Mouse (Mus musculus): ENCODE data around the gene Pdf. TPM values are rescaled to one million over a fixed set of nuclear protein-coding genes. Genes with fewer than 3 reads are reported as not detected.

The Pdf gene
- polyA plus RNA-seq, 1 experiment from 2014 or later = 37.5 TPM

DNA sequence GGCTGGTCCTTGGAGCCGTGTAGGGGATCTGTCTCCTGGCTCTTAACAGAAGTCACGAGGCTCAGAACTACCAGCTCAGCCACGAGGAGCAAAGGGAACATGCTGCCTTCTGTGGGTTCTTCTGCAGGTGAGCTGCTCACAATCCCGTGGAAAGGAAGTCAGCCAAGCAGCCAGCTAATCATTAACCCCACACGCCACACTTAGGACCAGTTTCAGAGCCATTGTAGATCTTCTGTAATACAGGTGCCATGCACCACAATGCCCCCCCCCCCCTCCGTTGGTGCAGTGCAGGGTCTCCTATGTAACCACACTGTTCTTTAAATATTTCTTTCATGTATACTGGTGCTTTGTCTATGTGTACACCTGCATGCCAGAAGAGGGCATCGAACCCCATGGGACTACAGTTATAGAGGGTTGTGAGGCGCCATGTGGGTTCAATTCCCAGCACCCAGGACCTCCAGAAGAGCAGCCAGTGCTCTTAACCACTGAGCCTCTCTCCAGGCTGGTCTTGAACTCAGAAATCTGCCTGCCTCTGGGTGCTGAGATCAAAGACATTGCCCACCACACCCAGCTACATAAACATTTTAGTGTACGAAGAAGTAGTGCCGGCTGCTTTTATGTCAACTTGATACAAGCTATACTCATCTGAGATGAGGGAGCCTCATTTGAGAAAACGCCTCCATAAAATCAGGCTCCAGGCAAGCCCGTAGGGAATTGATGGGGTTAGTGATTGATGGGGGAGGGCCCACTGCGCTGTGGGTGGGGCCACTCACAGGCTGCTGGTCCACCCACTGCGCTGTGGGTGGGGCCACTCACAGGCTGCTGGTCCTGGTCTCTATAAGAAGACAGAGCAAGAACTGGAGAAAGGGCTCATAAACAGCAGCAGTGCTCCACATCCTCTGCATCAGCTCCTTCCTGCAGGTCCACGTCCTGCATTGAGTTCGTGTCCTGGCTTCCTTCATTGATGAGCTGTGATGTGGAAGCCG is 17.4 kb upstream of the Pdf start, which contains the start of gene Tmed6:
Gene Tmed6 (minus strand): TSS at position 134 of the 986 bp plus-strand sequence.
- Histone ChIP-seq H3K27ac (replicated peaks) (no peak within 1 kb of the TSS), H3K4me2 (no peak within 1 kb of the TSS)
- 59% methylated on average over 17 of the region's 17 CpGs for WGBS

GRCm38 (mm10) chr8:107062613-107063012 is 14.2 kb upstream of the Pdf start:
- WGBS = 94% methylated on average over 1 of the region's 1 CpGs
- H3K4me1 ChIP-seq (replicated peaks) = peaks cover 9% of the 10 kb centered on the region
- H3K9me3 ChIP-seq = no peaks in the 10 kb centered on the region
- H3K4me2 ChIP-seq = no peak overlapping the region
- H3K4me3 ChIP-seq = no peak overlapping the region
- H3K27me3 ChIP-seq = no peaks in the 10 kb centered on the region
- ATAC-seq (ENCODE audit: low read depth) = no peak
- no peak overlapping the region for H3K9ac ChIP-seq
- no peak overlapping the region for H3K27ac ChIP-seq (replicated peaks)
- H3K36me3 ChIP-seq = peaks cover 17% of the 10 kb centered on the region

More for the DNA sequence above, 17.4 kb upstream of the Pdf start, which contains the start of gene Tmed6:
- Histone ChIP-seq H3K27me3 (no peaks in the 10 kb centered on the region), H3K36me3 (peaks cover 23% of the 10 kb centered on the region), H3K4me1 (replicated peaks) (no peaks in the 10 kb centered on the region), H3K9me3 (no peaks in the 10 kb centered on the region), H3K9ac (no peak within 1 kb of the TSS), H3K4me3 (no peak within 1 kb of the TSS)
- ATAC-seq (ENCODE audit: low read depth) = no peak; the same call in 1 of the 2 replicates

- peak overlapping the region; percentile 96 for H3K4me3 ChIP-seq
- H3K27ac ChIP-seq (replicated peaks) = no peak overlapping the region
- peak overlapping the region; percentile 80 for H3K9ac ChIP-seq
- H3K4me1 ChIP-seq (replicated peaks) = peaks cover 30% of the 10 kb centered on the region
- peaks cover 45% of the 10 kb centered on the region for H3K36me3 ChIP-seq
- no peaks in the 10 kb centered on the region for H3K9me3 ChIP-seq
- peak overlapping the region; percentile 85 for H3K4me2 ChIP-seq
- no peaks in the 10 kb centered on the region for H3K27me3 ChIP-seq
- ATAC-seq (ENCODE audit: low read depth) = peak; percentile 79; the same call in 1 of the 2 replicates
- WGBS = under 1% methylated on average over 33 of the region's 33 CpGs
Observed at GRCm38 (mm10) chr8:107056973-107057369, 8.6 kb upstream of the Pdf start.

DNA sequence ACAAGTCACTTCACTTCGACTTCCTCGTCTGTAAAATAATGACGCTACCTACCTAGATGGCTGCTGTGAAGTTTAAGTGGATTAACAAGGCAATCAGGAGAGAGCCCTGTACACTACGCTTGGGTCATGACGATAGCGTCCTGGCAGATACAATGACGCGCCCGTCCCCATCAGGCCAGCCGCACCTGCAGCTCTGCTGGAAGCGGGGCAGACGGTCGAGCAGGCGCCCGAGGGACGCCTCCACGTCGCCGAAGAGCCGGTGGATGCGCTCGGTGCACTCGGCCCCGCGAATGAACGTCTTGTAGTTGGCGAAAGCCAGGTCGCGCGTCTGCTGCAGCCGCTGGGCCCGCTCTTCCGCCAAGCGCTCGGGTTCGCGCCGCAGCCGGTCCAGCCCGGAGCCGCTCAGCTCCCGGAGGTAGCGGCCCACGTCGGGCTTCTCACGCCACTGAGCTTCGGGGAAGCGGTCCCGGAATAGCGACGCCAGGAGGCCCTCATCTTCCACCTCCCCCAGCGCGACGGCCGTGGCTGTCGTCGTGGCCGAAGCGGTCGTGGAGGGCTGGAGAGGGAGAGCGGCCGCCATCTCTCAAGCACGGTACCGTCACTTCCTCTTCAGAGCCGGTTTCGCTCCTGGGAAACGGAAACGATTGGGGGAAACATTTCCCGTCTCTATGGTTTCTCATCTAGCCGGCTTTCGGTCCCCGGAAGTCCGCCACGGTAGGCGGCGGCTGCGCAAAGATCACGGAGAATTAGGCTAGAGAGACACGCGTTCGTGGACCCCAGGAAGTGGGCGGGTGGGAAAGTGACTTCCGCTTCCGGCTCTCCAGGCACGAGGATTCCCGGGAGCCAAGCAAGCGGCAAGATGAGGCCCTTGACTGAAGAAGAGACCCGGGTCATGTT is 7.9 kb upstream of the Pdf start, which contains the start of the genes Cog8 and Nip7:
Gene Cog8 (minus strand): TSS at position 614 of the 897 bp plus-strand sequence.
Gene Nip7 (plus strand): TSS at position 802 of the 897 bp plus-strand sequence.
- H3K27me3 ChIP-seq = no peaks in the 10 kb centered on the region
- peak within 1 kb of the TSS; percentile 96 for H3K4me3 ChIP-seq
- H3K9ac ChIP-seq = peak within 1 kb of the TSS; percentile 85
- peak within 1 kb of the TSS; percentile 85 for H3K4me2 ChIP-seq
- peaks cover 30% of the 10 kb centered on the region for H3K4me1 ChIP-seq (replicated peaks)
- H3K36me3 ChIP-seq = peaks cover 51% of the 10 kb centered on the region
- ATAC-seq (ENCODE audit: low read depth) = peak; percentile 97
- peak within 1 kb of the TSS; percentile 84 for H3K27ac ChIP-seq (replicated peaks)
- under 1% methylated on average over 88 of the region's 88 CpGs for WGBS
- H3K9me3 ChIP-seq = no peaks in the 10 kb centered on the region

DNA sequence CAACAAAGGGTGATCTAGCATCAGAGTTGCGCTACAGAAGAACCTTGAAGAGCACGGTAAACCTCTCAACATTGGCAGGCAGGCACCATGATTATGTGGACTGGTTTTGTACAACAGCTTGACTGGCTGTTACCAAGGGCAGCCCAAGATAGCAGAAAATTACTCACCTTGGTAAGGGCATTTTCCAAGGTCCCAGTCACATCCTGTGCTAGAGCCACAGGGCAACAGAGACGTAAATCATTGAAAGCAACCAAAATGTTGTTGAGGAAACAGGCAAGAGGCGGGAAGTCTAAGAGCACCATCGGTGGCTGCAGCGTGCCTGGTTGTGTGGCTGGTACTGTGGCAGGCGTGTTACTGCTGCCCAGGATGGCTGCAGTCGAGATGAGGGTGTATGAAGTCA is 3.6 kb upstream of the Pdf start:
- Histone ChIP-seq H3K9me3 (no peaks in the 10 kb centered on the region), H3K4me3 (no peak overlapping the region), H3K4me1 (replicated peaks) (peaks cover 39% of the 10 kb centered on the region), H3K36me3 (peaks cover 61% of the 10 kb centered on the region), H3K4me2 (no peak overlapping the region), H3K27me3 (no peaks in the 10 kb centered on the region), H3K9ac (no peak overlapping the region), H3K27ac (replicated peaks) (no peak overlapping the region)
- ATAC-seq (ENCODE audit: low read depth) = no peak
- WGBS = 97% methylated on average over 8 of the region's 8 CpGs

DNA sequence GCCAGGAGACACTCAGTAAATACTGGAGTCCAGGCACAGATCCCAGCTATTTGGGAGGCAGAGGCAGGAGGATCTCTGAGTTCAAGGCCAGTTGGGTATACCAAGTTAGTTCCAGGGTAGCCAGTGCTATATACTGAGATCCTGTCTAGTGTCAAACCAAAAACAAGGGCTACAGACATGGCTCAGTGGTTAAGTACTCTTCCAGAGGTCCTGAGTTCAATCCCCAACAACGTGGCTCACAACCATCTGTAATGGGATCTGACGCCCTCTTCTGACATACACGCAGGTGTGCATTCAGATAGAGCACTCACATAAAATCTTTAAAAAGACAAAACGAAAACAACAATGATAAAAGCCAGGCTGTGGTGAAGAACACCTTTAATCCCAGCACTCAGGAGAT is 1.1 kb upstream of the Pdf start:
- 0 out of 2 replicates have a peak overlapping the region, but pooled peaks have one; percentile 85 for H3K9ac ChIP-seq
- H3K4me3 ChIP-seq = 0 out of 2 replicates have a peak overlapping the region, but pooled peaks have one; percentile 85
- peak overlapping the region; percentile 94 for H3K4me2 ChIP-seq
- peaks cover 82% of the 10 kb centered on the region for H3K36me3 ChIP-seq
- ATAC-seq (ENCODE audit: low read depth) = no peak
- WGBS = 95% methylated on average over 4 of the region's 4 CpGs
- peaks cover 27% of the 10 kb centered on the region for H3K4me1 ChIP-seq (replicated peaks)
- no peaks in the 10 kb centered on the region for H3K27me3 ChIP-seq
- H3K9me3 ChIP-seq = no peaks in the 10 kb centered on the region
- peak overlapping the region; percentile 89; the same call in 1 of the 2 replicates for H3K27ac ChIP-seq (replicated peaks)

- WGBS = 90% methylated on average over 5 of the region's 5 CpGs
- Histone ChIP-seq H3K36me3 (peaks cover 83% of the 10 kb centered on the region), H3K27me3 (no peaks in the 10 kb centered on the region), H3K9ac (peak overlapping the region; percentile 18; the same call in 1 of the 2 replicates), H3K9me3 (no peaks in the 10 kb centered on the region), H3K4me1 (replicated peaks) (peaks cover 27% of the 10 kb centered on the region), H3K4me2 (peak overlapping the region; percentile 94), H3K4me3 (peak overlapping the region; percentile 85; the same call in 1 of the 2 replicates), H3K27ac (replicated peaks) (no peak overlapping the region)
- ATAC-seq (ENCODE audit: low read depth) = no peak
Observed at GRCm38 (mm10) chr8:107046976-107047375, 1.4 kb downstream of the Pdf start.

DNA sequence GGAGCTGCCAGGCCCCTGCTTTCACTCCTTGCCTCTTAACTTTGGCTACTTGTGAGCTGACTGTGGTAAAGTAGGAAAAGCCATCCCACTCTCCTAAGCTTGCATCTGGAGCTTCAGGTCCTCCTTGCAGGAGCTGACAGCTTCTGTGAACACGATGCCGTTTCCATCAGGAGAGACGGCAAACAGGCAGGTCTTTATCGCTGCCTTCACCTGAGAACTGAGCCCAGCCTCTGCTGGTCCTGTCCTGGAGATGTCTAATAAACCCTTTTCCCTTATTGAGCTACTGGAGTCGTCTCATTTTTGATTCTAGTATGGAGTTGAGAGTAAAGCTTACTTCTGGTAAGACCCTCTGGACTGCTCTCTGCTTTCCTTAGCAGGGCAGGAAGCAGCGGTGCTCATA is 2.9 kb downstream of the Pdf start:
- no peak overlapping the region for H3K9ac ChIP-seq
- H3K4me2 ChIP-seq = no peak overlapping the region
- peaks cover 27% of the 10 kb centered on the region for H3K4me1 ChIP-seq (replicated peaks)
- no peaks in the 10 kb centered on the region for H3K9me3 ChIP-seq
- no peaks in the 10 kb centered on the region for H3K27me3 ChIP-seq
- 95% methylated on average over 6 of the region's 6 CpGs for WGBS
- no peak for ATAC-seq (ENCODE audit: low read depth)
- H3K27ac ChIP-seq (replicated peaks) = no peak overlapping the region
- H3K4me3 ChIP-seq = no peak overlapping the region
- H3K36me3 ChIP-seq = peaks cover 83% of the 10 kb centered on the region

DNA sequence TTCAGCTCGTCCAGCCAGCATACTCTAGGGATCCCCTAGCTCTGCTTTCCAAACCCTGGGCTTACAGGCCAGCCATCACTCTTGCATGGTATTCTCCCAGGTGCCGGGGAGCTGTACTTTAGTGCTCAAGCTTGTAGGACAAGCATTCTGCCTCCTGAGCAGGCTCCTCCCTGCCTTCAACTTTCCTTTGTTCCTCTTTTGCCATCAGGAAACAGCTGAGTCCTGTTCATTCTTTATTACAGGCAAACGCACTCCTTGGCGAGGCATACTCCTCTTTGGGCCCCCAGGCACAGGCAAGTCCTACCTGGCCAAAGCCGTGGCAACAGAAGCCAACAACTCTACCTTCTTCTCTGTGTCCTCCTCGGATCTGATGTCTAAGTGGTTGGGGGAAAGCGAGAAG is 7.8 kb downstream of the Pdf start:
- Histone ChIP-seq H3K9ac (no peak overlapping the region), H3K27ac (replicated peaks) (no peak overlapping the region), H3K4me3 (no peak overlapping the region), H3K4me2 (no peak overlapping the region), H3K4me1 (replicated peaks) (no peaks in the 10 kb centered on the region), H3K9me3 (no peaks in the 10 kb centered on the region), H3K36me3 (peaks cover 91% of the 10 kb centered on the region), H3K27me3 (no peaks in the 10 kb centered on the region)
- no peak for ATAC-seq (ENCODE audit: low read depth)
- WGBS = 85% methylated on average over 7 of the region's 7 CpGs

GRCm38 (mm10) chr8:107036626-107037025 is 11.8 kb downstream of the Pdf start:
- Histone ChIP-seq H3K4me2 (no peak overlapping the region), H3K36me3 (peaks cover 55% of the 10 kb centered on the region), H3K27ac (replicated peaks) (no peak overlapping the region), H3K9ac (no peak overlapping the region), H3K4me3 (no peak overlapping the region), H3K9me3 (no peaks in the 10 kb centered on the region), H3K4me1 (replicated peaks) (peaks cover 18% of the 10 kb centered on the region), H3K27me3 (no peaks in the 10 kb centered on the region)
- ATAC-seq (ENCODE audit: low read depth) = no peak
- 90% methylated on average over 8 of the region's 8 CpGs for WGBS

GRCm38 (mm10) chr8:107035641-107036040 is 12.8 kb downstream of the Pdf start:
- Histone ChIP-seq H3K4me2 (no peak overlapping the region), H3K9me3 (no peaks in the 10 kb centered on the region), H3K27me3 (no peaks in the 10 kb centered on the region), H3K27ac (replicated peaks) (no peak overlapping the region), H3K9ac (no peak overlapping the region), H3K36me3 (peaks cover 46% of the 10 kb centered on the region), H3K4me3 (no peak overlapping the region), H3K4me1 (replicated peaks) (peaks cover 18% of the 10 kb centered on the region)
- ATAC-seq (ENCODE audit: low read depth) = no peak
- WGBS = 87% methylated on average over 3 of the region's 3 CpGs
